Mouse (Mus musculus): ENCODE data around the gene Shisa8. TPM values are rescaled to one million over a fixed set of nuclear protein-coding genes. Genes with fewer than 3 reads are reported as not detected.

Shisa8 gene
- polyA plus RNA-seq, 1 experiment from 2014 or later: 0.57 TPM

DNA sequence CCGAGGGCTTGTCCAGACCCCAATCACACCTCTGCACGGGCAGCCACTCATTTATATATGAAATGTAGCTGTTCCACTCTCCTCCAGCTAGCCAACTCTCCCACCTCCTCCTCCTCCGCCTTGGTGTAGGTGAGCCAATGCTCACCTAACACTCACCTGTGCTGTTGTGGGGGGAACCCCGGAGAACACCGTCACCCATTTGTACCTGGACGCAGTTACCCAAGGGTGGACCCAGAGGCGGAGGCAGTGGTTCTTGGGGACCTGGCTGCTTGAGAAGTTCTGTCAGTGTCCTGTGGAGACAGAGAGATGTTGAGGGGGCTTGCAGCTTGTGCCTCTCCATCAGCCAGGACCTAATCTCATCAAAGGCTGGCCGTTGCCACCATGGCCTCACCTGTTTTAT is 4.3 kb downstream of the Shisa8 start:
- no peak overlapping the region for H3K4me3 ChIP-seq (ENCODE audit: low read depth, low read length)
- no peak overlapping the region for H3K4me2 ChIP-seq
- WGBS: 82% methylated on average over 8 of the region's 8 CpGs
- peaks cover 36% of the 10 kb centered on the region for H3K4me1 ChIP-seq (ENCODE audit: control insufficient read depth, insufficient read depth, low read length)
- peaks cover 16% of the 10 kb centered on the region for H3K36me3 ChIP-seq (ENCODE audit: control insufficient read depth, insufficient read depth, low read length)
- ATAC-seq (ENCODE audit: low FRiP score): no peak
- H3K27me3 ChIP-seq (ENCODE audit: control insufficient read depth, insufficient read depth, low read length): peaks cover 73% of the 10 kb centered on the region
- H3K9ac ChIP-seq (ENCODE audit: low read length): no peak overlapping the region
- H3K27ac ChIP-seq (ENCODE audit: low read depth, low read length): no peak overlapping the region
- no peak for DNase-seq (ENCODE audit: low spot score, missing footprints)
- no peaks in the 10 kb centered on the region for H3K9me3 ChIP-seq (ENCODE audit: control insufficient read depth, low read length)

DNA sequence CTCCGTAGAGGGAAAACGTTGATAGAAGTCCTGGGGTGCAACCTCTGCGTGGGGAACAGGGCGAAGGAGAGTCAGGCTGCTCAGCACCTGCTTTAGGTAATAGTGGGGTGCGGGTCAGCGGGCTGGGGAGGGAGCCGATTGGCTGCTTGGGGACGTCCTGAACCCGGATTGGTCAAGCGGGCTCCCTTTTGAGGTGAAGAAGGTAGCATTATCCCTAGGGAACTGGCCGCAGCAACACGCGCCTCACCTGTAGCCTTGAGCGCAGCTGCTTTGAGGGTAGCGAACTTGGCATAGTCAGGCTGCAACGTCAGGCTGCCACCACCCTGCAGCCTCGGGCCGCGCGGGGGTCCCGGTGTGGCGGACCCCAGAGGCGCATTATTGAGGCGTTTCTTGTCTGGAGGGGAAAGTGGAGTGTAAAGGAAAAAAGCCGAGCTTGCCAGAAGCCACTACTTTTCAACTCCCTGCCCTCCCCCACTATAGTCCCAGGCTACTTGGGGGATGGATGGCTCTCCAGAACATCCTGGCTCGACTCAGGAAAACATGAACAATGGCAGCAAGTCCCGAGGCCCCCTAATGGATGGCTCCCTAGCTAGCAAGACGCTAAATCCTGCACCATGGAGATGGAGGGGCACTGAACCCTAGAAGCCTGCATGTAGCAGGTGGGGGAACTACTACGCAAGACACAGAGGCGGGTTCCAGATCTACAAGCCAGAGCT is 5.0 kb downstream of the Shisa8 start:
- ATAC-seq (ENCODE audit: low FRiP score) (no peak), DNase-seq (ENCODE audit: low spot score, missing footprints) (no peak)
- peaks cover 67% of the 10 kb centered on the region for H3K27me3 ChIP-seq (ENCODE audit: control insufficient read depth, insufficient read depth, low read length)
- peaks cover 22% of the 10 kb centered on the region for H3K36me3 ChIP-seq (ENCODE audit: control insufficient read depth, insufficient read depth, low read length)
- no peak overlapping the region for H3K27ac ChIP-seq (ENCODE audit: low read depth, low read length)
- no peak overlapping the region for H3K4me3 ChIP-seq (ENCODE audit: low read depth, low read length)
- H3K9me3 ChIP-seq (ENCODE audit: control insufficient read depth, low read length): no peaks in the 10 kb centered on the region
- H3K4me1 ChIP-seq (ENCODE audit: control insufficient read depth, insufficient read depth, low read length): peaks cover 34% of the 10 kb centered on the region
- WGBS: 11% methylated on average over 30 of the region's 30 CpGs
- no peak overlapping the region for H3K4me2 ChIP-seq
- no peak overlapping the region for H3K9ac ChIP-seq (ENCODE audit: low read length)

DNA sequence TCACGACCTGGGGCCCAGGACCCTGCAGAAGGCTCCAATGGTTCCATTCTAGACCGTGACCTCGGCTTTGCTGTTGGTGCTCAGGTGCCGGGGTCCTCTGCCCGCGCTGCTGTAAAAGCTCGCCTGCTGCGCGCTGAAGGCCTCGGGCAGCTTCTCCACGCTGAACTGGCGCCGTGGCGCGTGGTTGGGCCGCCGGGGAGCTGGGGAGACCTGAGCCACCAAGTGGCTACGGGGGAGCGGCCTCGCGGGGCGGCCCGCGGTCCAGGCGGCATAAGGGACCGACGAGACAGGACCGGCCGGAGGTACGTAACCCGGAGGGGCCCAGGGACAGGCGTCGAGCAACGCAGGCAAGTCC is 5.5 kb downstream of the Shisa8 start:
- DNase-seq (ENCODE audit: low spot score, missing footprints): peak; percentile 92
- WGBS: 8% methylated on average over 34 of the region's 34 CpGs
- Histone ChIP-seq H3K4me3 (ENCODE audit: low read depth, low read length) (no peak overlapping the region), H3K9me3 (ENCODE audit: control insufficient read depth, low read length) (no peaks in the 10 kb centered on the region), H3K9ac (ENCODE audit: low read length) (no peak overlapping the region), H3K36me3 (ENCODE audit: control insufficient read depth, insufficient read depth, low read length) (peaks cover 25% of the 10 kb centered on the region), H3K27ac (ENCODE audit: low read depth, low read length) (no peak overlapping the region), H3K4me2 (no peak overlapping the region), H3K4me1 (ENCODE audit: control insufficient read depth, insufficient read depth, low read length) (peaks cover 28% of the 10 kb centered on the region), H3K27me3 (ENCODE audit: control insufficient read depth, insufficient read depth, low read length) (peaks cover 61% of the 10 kb centered on the region)
- no peak for ATAC-seq (ENCODE audit: low FRiP score)

DNA sequence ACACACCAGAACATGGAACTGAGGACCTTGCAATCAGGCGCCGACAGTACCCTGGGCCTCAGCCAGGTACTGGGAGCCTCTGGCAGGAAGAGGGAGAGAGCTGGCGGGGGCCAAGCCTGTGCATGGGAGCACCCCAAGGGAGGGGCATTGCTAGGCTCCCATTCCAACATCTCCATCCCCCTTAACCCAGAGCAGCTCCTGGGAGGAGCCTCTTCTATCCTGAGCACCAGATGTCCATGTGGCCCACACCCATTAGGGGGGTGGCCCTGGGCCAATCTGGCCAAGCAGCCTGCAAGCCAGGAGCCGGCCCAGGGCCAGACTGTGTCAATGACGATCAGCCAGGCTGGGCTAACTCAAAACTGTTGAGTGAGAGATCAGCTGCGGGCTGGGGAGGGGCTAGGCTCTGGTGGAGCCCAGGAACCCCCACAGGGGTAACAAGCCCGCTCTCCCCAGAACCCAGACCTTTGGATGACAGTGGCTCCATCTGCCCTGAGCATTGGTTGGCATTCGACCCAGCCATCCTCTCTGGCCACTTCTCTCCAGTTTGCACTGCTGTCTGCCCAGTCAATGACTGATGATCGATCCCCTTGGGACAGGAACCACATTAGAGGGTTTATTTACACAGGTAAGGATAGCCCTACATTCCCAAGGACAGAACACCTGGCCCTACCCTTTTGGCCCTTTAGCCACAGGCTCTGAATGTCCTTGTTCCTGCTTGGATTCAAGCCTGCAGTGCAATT is 6.1 kb downstream of the Shisa8 start:
- no peaks in the 10 kb centered on the region for H3K9me3 ChIP-seq (ENCODE audit: control insufficient read depth, low read length)
- no peak overlapping the region for H3K4me3 ChIP-seq (ENCODE audit: low read depth, low read length)
- no peak overlapping the region for H3K27ac ChIP-seq (ENCODE audit: low read depth, low read length)
- ATAC-seq (ENCODE audit: low FRiP score): peak; percentile 67
- DNase-seq (ENCODE audit: low spot score, missing footprints): no peak
- H3K4me1 ChIP-seq (ENCODE audit: control insufficient read depth, insufficient read depth, low read length): peaks cover 23% of the 10 kb centered on the region
- WGBS: 69% methylated on average over 9 of the region's 9 CpGs
- H3K4me2 ChIP-seq: no peak overlapping the region
- no peak overlapping the region for H3K9ac ChIP-seq (ENCODE audit: low read length)
- peaks cover 28% of the 10 kb centered on the region for H3K36me3 ChIP-seq (ENCODE audit: control insufficient read depth, insufficient read depth, low read length)
- H3K27me3 ChIP-seq (ENCODE audit: control insufficient read depth, insufficient read depth, low read length): peaks cover 55% of the 10 kb centered on the region

DNA sequence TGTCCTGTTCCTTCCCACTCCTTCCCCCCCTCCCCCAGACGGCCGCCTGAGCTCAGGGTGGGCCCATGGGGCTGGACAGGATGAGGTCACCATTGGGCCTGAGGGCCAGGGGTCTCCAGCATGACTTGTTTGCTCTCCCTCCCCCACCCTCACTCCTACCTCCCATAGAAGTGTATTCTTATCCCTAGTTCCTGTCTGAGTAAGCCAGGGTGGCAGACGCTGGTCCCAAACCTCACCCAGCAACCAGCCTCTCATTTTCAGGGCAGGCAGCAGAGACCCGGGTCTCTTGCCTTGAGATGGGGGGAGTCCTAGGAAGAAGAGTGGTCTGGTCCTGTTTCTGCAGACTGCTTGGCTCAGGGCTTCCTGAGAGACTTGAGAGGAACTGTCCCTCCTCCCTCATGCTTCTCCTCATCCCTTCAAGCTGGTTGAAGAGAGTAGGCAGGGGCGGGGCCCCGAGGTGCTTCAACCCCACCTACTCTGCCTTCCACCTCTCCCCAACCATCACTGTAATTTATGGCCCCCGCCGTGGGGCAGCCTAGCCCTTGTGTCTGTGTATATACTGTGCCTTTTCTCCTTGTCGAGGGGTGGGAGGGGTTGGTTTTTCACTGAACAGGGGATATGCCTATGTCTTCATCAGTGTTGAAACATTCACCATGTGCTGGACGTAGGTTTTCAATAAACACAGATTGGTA is 7.8 kb downstream of the Shisa8 start:
- ATAC-seq (ENCODE audit: low FRiP score) (0 out of 2 replicates have a peak, but pooled peaks have one; percentile 19), DNase-seq (ENCODE audit: low spot score, missing footprints) (no peak)
- Histone ChIP-seq H3K4me3 (ENCODE audit: low read depth, low read length) (no peak overlapping the region), H3K27ac (ENCODE audit: low read depth, low read length) (no peak overlapping the region), H3K27me3 (ENCODE audit: control insufficient read depth, insufficient read depth, low read length) (peaks cover 38% of the 10 kb centered on the region), H3K4me2 (no peak overlapping the region), H3K36me3 (ENCODE audit: control insufficient read depth, insufficient read depth, low read length) (peaks cover 38% of the 10 kb centered on the region), H3K9ac (ENCODE audit: low read length) (no peak overlapping the region), H3K4me1 (ENCODE audit: control insufficient read depth, insufficient read depth, low read length) (peaks cover 20% of the 10 kb centered on the region), H3K9me3 (ENCODE audit: control insufficient read depth, low read length) (no peaks in the 10 kb centered on the region)
- WGBS: 67% methylated on average over 10 of the region's 10 CpGs

DNA sequence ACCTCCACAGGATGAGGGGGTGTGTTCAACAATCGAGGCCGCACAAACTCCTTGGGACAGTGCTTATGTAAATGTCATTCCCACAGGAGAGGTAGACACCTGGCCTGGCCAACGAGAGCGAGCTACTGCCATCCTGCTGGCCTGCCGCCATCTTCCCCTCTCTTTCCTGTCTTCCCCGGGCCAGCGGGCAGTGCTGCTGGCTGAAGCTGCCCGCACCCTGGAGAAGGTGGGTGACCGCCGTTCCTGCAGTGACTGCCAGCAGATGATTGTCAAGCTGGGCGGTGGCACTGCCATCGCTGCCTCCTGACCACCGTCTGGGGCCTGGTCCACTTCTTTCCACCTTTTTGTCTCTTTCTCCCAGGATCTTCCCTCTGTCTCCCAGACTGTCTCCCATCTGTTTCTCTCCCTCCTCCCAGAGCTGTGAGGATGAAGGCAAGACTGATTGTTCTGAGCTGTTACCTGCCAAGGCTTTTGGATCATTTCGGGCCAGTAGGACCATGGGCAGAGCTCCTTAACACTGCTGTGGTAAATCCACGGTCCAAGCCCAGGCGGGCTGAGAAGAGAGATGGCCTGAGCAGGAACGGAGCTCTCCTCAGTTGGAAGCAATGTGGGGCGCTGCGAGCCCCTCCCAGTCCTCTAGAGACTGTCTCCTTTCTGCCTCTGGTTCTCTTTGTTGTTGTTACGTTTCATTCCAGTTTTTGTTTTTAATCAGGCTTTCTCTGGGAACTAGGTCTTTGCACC is 8.8 kb downstream of the Shisa8 start:
- Histone ChIP-seq H3K27me3 (ENCODE audit: control insufficient read depth, insufficient read depth, low read length) (peaks cover 30% of the 10 kb centered on the region), H3K4me3 (ENCODE audit: low read depth, low read length) (no peak overlapping the region), H3K9me3 (ENCODE audit: control insufficient read depth, low read length) (no peaks in the 10 kb centered on the region), H3K27ac (ENCODE audit: low read depth, low read length) (no peak overlapping the region), H3K4me1 (ENCODE audit: control insufficient read depth, insufficient read depth, low read length) (peaks cover 20% of the 10 kb centered on the region), H3K36me3 (ENCODE audit: control insufficient read depth, insufficient read depth, low read length) (peaks cover 42% of the 10 kb centered on the region), H3K4me2 (no peak overlapping the region), H3K9ac (ENCODE audit: low read length) (peak overlapping the region; percentile 9; the same call in 1 of the 2 replicates)
- 71% methylated on average over 20 of the region's 20 CpGs for WGBS
- ATAC-seq (ENCODE audit: low FRiP score): no peak
- DNase-seq (ENCODE audit: low spot score, missing footprints): no peak

DNA sequence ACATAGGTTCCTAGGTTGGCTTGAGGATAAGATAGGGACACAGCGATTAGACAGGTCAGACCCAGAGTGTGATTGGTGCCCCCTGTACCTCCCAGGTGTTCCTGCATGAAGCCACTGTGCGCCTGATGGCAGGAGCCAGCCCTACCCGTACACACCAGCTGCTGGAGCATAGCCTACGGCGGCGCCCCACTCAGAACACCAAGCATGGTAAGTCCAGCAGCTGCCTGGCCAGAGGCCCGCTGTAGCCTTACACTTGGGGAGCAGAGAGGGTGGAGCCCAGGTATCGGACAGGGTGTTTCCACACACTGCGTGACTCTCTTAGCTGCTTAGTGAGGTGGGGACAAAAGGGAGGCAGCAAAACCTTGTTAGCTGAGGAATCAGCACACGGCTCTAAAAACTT is 9.5 kb downstream of the Shisa8 start:
- Histone ChIP-seq H3K4me3 (ENCODE audit: low read depth, low read length) (no peak overlapping the region), H3K9me3 (ENCODE audit: control insufficient read depth, low read length) (no peaks in the 10 kb centered on the region), H3K27me3 (ENCODE audit: control insufficient read depth, insufficient read depth, low read length) (peaks cover 27% of the 10 kb centered on the region), H3K36me3 (ENCODE audit: control insufficient read depth, insufficient read depth, low read length) (peaks cover 46% of the 10 kb centered on the region), H3K4me2 (no peak overlapping the region), H3K4me1 (ENCODE audit: control insufficient read depth, insufficient read depth, low read length) (peaks cover 20% of the 10 kb centered on the region), H3K27ac (ENCODE audit: low read depth, low read length) (no peak overlapping the region), H3K9ac (ENCODE audit: low read length) (no peak overlapping the region)
- ATAC-seq (ENCODE audit: low FRiP score): no peak
- DNase-seq (ENCODE audit: low spot score, missing footprints): no peak
- 94% methylated on average over 10 of the region's 10 CpGs for WGBS

DNA sequence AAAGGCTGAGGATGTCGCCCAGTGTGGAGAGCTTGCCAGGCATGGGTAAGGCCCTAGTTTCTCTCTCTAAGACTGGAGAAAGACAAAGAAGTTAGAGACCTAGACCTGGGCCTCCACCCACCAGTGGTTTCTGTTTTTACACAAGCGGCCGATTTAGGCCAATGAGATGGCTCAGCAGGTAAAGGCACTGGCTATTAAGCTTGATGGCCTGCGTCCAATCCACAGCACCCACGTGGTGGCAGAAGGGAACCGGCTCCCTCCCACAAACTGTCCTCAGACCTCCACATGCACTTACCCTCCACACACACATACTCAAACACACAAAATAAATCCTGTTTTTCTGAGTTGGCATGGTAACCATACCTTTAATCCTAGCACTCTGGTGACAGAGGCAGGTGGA is 10.5 kb downstream of the Shisa8 start:
- DNase-seq (ENCODE audit: low spot score, missing footprints) (no peak), ATAC-seq (ENCODE audit: low FRiP score) (no peak)
- Histone ChIP-seq H3K27ac (ENCODE audit: low read depth, low read length) (no peak overlapping the region), H3K27me3 (ENCODE audit: control insufficient read depth, insufficient read depth, low read length) (peaks cover 19% of the 10 kb centered on the region), H3K4me2 (no peak overlapping the region), H3K36me3 (ENCODE audit: control insufficient read depth, insufficient read depth, low read length) (peaks cover 55% of the 10 kb centered on the region), H3K9me3 (ENCODE audit: control insufficient read depth, low read length) (no peaks in the 10 kb centered on the region), H3K4me1 (ENCODE audit: control insufficient read depth, insufficient read depth, low read length) (peaks cover 16% of the 10 kb centered on the region), H3K9ac (ENCODE audit: low read length) (no peak overlapping the region), H3K4me3 (ENCODE audit: low read depth, low read length) (no peak overlapping the region)
- WGBS: 93% methylated on average over 6 of the region's 6 CpGs
